Mouse (Mus musculus): Measurements from ENCODE around the gene Actl7a. TPM values are rescaled to one million over a fixed set of nuclear protein-coding genes. Genes with fewer than 3 reads are reported as not detected.

Gene Actl7a
- polyA plus RNA-seq, 1 experiment from 2014 or later = not detected

- WGBS = 50% methylated on average over 1 of the region's 1 CpGs
- H3K27ac ChIP-seq (ENCODE audit: low read depth, low read length) = no peak overlapping the region
- no peaks in the 10 kb centered on the region for H3K9me3 ChIP-seq (ENCODE audit: control insufficient read depth, low read length)
- no peak overlapping the region for H3K9ac ChIP-seq (ENCODE audit: low read depth, low read length)
- H3K4me3 ChIP-seq (ENCODE audit: low read depth, low read length) = no peak overlapping the region
- no peaks in the 10 kb centered on the region for H3K27me3 ChIP-seq (ENCODE audit: control insufficient read depth, insufficient read depth, low read length)
- ATAC-seq (ENCODE audit: low FRiP score) (no peak), DNase-seq (ENCODE audit: low spot score) (no peak)
- no peaks in the 10 kb centered on the region for H3K4me1 ChIP-seq (replicated peaks; ENCODE audit: control insufficient read depth, insufficient read depth, low read length)
- H3K4me2 ChIP-seq (replicated peaks; ENCODE audit: low read depth, low read length) = no peak overlapping the region
- peaks cover 25% of the 10 kb centered on the region for H3K36me3 ChIP-seq (ENCODE audit: control insufficient read depth, insufficient read depth, low read length)
These were observed 48.2 kb downstream of the Actl7a start for GRCm38 (mm10) chr4:56791373-56791772.

Other genes with a start within 250 kb of the Actl7a start
- not detected in 2 replicates for gene Gm26657, start 3.3 kb upstream of the Actl7a start, polyA plus RNA-seq (2014; fragmentation: Nextera tagmentation; extraction: Ambion mirVana)
- not detected in 2 replicates for gene Actl7b, start 2.0 kb upstream of the Actl7a start, polyA plus RNA-seq (2014; fragmentation: Nextera tagmentation; extraction: Ambion mirVana)
- gene Elp1, start 58.9 kb downstream of the Actl7a start, polyA plus RNA-seq (2014; fragmentation: Nextera tagmentation; extraction: Ambion mirVana) = 74.9 and 94.2 TPM in 2 replicates
- gene Fam206a, start 58.9 kb downstream of the Actl7a start, polyA plus RNA-seq (2014; fragmentation: Nextera tagmentation; extraction: Ambion mirVana) = 25.3 and 26.3 TPM in 2 replicates
- gene Ctnnal1, start 121.8 kb downstream of the Actl7a start, polyA plus RNA-seq (2014; fragmentation: Nextera tagmentation; extraction: Ambion mirVana) = 22.2 and 25.2 TPM in 2 replicates
- 6.5 and 7.7 TPM in 2 replicates for gene Tmem245, start 204.0 kb downstream of the Actl7a start, polyA plus RNA-seq (2014; fragmentation: Nextera tagmentation; extraction: Ambion mirVana)
- gene Frrs1l, start 247.0 kb downstream of the Actl7a start, polyA plus RNA-seq (2014; fragmentation: Nextera tagmentation; extraction: Ambion mirVana) = 5.0 and 6.0 TPM in 2 replicates

Data from hindbrain, embryonic 11.5 days (tissue).